Mouse (Mus musculus): ENCODE measurements around the gene Dusp12. TPM values are rescaled to one million over a fixed set of nuclear protein-coding genes. Genes with fewer than 3 reads are reported as not detected.

Dusp12 gene
- polyA plus RNA-seq, 1 experiment from 2014 or later = 38.0 TPM

Other genes starting within 250 kb of the Dusp12 start
- gene Olfml2b, start 241.0 kb downstream of the Dusp12 start, polyA plus RNA-seq (2015; fragmentation: Nextera tagmentation; extraction: Ambion mirVana) = 3.8 and 4.3 TPM in 2 replicates
- 7.8 and 8.3 TPM in 2 replicates for gene Atf6, start 17.8 kb downstream of the Dusp12 start, polyA plus RNA-seq (2015; fragmentation: Nextera tagmentation; extraction: Ambion mirVana)
- gene Gm26620, start 475 bp downstream of the Dusp12 start, polyA plus RNA-seq (2015; fragmentation: Nextera tagmentation; extraction: Ambion mirVana) = 0.32 TPM in 1 of 2 replicates, not detected in the other
- gene Fcrlb, start 27.4 kb upstream of the Dusp12 start, polyA plus RNA-seq (2015; fragmentation: Nextera tagmentation; extraction: Ambion mirVana) = 0.16 and 0.26 TPM in 2 replicates
- gene Fcrla, start 42.0 kb upstream of the Dusp12 start, polyA plus RNA-seq (2015; fragmentation: Nextera tagmentation; extraction: Ambion mirVana) = not detected in 2 replicates
- 0.37 and 0.57 TPM in 2 replicates for gene Fcgr2b, start 91.0 kb upstream of the Dusp12 start, polyA plus RNA-seq (2015; fragmentation: Nextera tagmentation; extraction: Ambion mirVana)
- 0.15 TPM in 1 of 2 replicates, not detected in the other for gene Fcgr4, start 133.4 kb upstream of the Dusp12 start, polyA plus RNA-seq (2015; fragmentation: Nextera tagmentation; extraction: Ambion mirVana)
- gene Fcgr3, start 179.4 kb upstream of the Dusp12 start, polyA plus RNA-seq (2015; fragmentation: Nextera tagmentation; extraction: Ambion mirVana) = 4.8 and 6.0 TPM in 2 replicates
- 2.0 and 3.7 TPM in 2 replicates for gene Cfap126, start 228.4 kb upstream of the Dusp12 start, polyA plus RNA-seq (2015; fragmentation: Nextera tagmentation; extraction: Ambion mirVana)

All from midbrain, embryonic 13.5 days (tissue).